Mouse (Mus musculus) liver, postnatal 0 days (tissue): ENCODE data around the gene Cd1d1. TPM values are rescaled to one million over a fixed set of nuclear protein-coding genes. Genes with fewer than 3 reads are reported as not detected.

Source experiments
- ATAC-seq: fragments of 200-750 bp; cut with Nextera tagmentation; 2 replicates; pipeline ENCODE4 v1.8.0; 2017; ENCODE audit warnings: mild to moderate bottlenecking, moderate library complexity
- DNase-seq: peaks from one replicate; pipeline ENCODE4 v3.0.0-alpha.2; 2016
- H3K27ac ChIP-seq: fragments of 300-500 bp; sonication (generic); 2 replicates; pipeline ENCODE4 v1.5.1; 2014; ENCODE audit warnings: antibody characterized with exemption, moderate library complexity, mild to moderate bottlenecking, low read depth
- H3K27me3 ChIP-seq: fragments of 300-500 bp; sonication (generic); 2 replicates; pipeline ENCODE4 v1.6.1; 2014; ENCODE audit warnings: low read length, control low read depth, mixed read lengths; ENCODE audit not compliant: insufficient read depth
- H3K36me3 ChIP-seq: fragments of 300-500 bp; sonication (generic); replicated peaks from 2 replicates; pipeline ENCODE4 v1.6.1; 2014; ENCODE audit warnings: mild to moderate bottlenecking, control low read depth, low read length, moderate library complexity, mixed read lengths; ENCODE audit not compliant: insufficient read depth
- H3K4me1 ChIP-seq: fragments of 300-500 bp; sonication (generic); 2 replicates; pipeline ENCODE4 v1.6.1; 2014; ENCODE audit warnings: antibody characterized with exemption, mild to moderate bottlenecking, control low read depth; ENCODE audit not compliant: insufficient read depth
- H3K4me2 ChIP-seq: fragments of 300-500 bp; sonication (generic); 2 replicates; pipeline ENCODE4 v1.6.1; 2014; ENCODE audit warnings: low read depth, mild to moderate bottlenecking, low read length, moderate library complexity, mixed read lengths
- H3K4me3 ChIP-seq: fragments of 300-500 bp; sonication (generic); 2 replicates; pipeline ENCODE4 v1.5.1; 2014; ENCODE audit warnings: low read depth, low read length
- H3K9ac ChIP-seq: fragments of 300-500 bp; sonication (generic); replicated peaks from 2 replicates; pipeline ENCODE4 v1.6.1; 2014; ENCODE audit warnings: mild to moderate bottlenecking, moderate library complexity
- H3K9me3 ChIP-seq: fragments of 300-500 bp; sonication (generic); 2 replicates; pipeline ENCODE4 v1.6.1; 2016; ENCODE audit warnings: mild to moderate bottlenecking, control low read depth, low read length, mixed read lengths
- CTCF ChIP-seq: sonication (generic); IDR thresholded peaks from 2 replicates; pipeline ENCODE4 v1.5.1; 2016; ENCODE audit warnings: antibody characterized with exemption, low read depth
- EP300 ChIP-seq: IDR thresholded peaks from 2 replicates; pipeline ENCODE4 v1.6.1; 2016; ENCODE audit warnings: antibody characterized with exemption, low read depth, mild to moderate bottlenecking
- WGBS: fragments of 180-500 bp; shearing (Covaris S2); extraction: QIAGEN DNeasy Blood & Tissue Kit; methylation state at CpG from one replicate; pipeline ENCODE4 v1.1.7; 2014; ENCODE audit not compliant: insufficient replicate concordance; 5-methylcytosine and 5-hydroxymethylcytosine counted together
- polyA plus RNA-seq: library from polyadenylated mRNA; unstranded; fragments of >200 nt; fragmentation: Nextera tagmentation; extraction: Ambion mirVana; gene quantifications from 2 replicates; pipeline ENCODE4 v1.2.1, GENCODE M21; 2015

The Cd1d1 gene
- polyA plus RNA-seq = 42.3 and 43.5 TPM in 2 replicates

GRCm38 (mm10) chr3:86999415-86999740 lies at the start of gene Cd1d1:
Gene Cd1d1 (minus strand): TSS chr3:86999441.
- peak within 1 kb of the TSS; percentile 57 for H3K4me3 ChIP-seq
- H3K27ac ChIP-seq = peak within 1 kb of the TSS; percentile 81
- peak within 1 kb of the TSS; percentile 66 for H3K9ac ChIP-seq
- no peaks in the 10 kb centered on the region for H3K27me3 ChIP-seq
- H3K4me2 ChIP-seq = peak within 1 kb of the TSS; percentile 84
- TF ChIP-seq EP300 = no peak
- no peaks in the 10 kb centered on the region for H3K36me3 ChIP-seq
- no peaks in the 10 kb centered on the region for H3K9me3 ChIP-seq
- 15% methylated on average over 8 of the region's 8 CpGs for WGBS
- DNase-seq (no peak), ATAC-seq (no peak)
- peaks cover 18% of the 10 kb centered on the region for H3K4me1 ChIP-seq

DNA sequence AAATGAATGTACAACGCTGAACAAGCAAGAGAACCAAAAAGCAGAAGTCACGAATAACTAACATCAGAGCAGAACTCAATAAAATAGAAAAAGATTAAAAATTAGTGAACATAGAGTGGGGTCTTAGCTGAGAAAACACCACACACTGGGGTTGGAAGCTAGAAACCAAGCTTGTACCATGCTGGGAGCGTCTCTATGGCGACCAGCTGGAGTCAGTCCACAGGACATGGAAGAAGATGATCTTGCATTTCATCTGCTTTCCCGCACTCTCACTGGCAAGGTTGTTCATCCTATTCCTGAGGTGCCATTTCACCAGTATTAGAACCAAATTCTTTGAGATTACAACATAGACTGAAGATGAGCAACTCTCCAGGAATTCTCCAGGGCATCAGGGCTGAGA lies 48.6 kb upstream of the Cd1d1 start:
- Histone ChIP-seq H3K4me3 (no peak overlapping the region), H3K4me1 (no peaks in the 10 kb centered on the region), H3K36me3 (no peaks in the 10 kb centered on the region), H3K27ac (no peak overlapping the region), H3K9me3 (no peaks in the 10 kb centered on the region), H3K27me3 (no peaks in the 10 kb centered on the region), H3K9ac (no peak overlapping the region), H3K4me2 (no peak overlapping the region)
- TF ChIP-seq CTCF (no peak), EP300 (no peak)
- DNase-seq (no peak), ATAC-seq (no peak)
- 79% methylated on average over 5 of the region's 5 CpGs for WGBS

DNA sequence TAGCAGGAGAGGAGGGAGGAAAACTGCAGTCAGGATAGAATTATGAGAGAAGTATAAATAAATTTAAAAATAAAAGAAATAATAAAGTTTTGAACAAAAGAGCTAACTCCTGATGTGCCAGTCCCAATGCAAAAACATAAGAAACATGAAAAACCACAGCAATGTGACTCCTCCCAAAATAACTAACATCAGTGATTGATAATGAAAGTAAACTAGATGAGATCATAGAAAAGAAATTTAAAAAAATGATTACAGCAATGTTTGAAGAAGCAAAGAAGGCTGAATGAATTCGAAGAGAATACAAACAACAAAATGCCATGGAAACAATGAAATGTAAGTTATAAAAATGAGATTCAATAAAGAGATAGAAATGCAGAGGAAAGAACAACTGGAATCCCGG lies 42.5 kb upstream of the Cd1d1 start:
- Histone ChIP-seq H3K27ac (no peak overlapping the region), H3K9me3 (no peaks in the 10 kb centered on the region), H3K4me2 (no peak overlapping the region), H3K4me3 (no peak overlapping the region), H3K9ac (no peak overlapping the region), H3K36me3 (no peaks in the 10 kb centered on the region), H3K4me1 (no peaks in the 10 kb centered on the region), H3K27me3 (no peaks in the 10 kb centered on the region)
- ATAC-seq (no peak), DNase-seq (no peak)
- WGBS = 67% methylated on average over 2 of the region's 2 CpGs
- no peak for TF ChIP-seq CTCF
- no peak for TF ChIP-seq EP300

- TF ChIP-seq CTCF (no peak), EP300 (no peak)
- DNase-seq = no peak
- Histone ChIP-seq H3K4me3 (no peak overlapping the region), H3K9me3 (no peaks in the 10 kb centered on the region), H3K4me1 (no peaks in the 10 kb centered on the region), H3K9ac (no peak overlapping the region), H3K36me3 (no peaks in the 10 kb centered on the region), H3K27ac (no peak overlapping the region), H3K4me2 (no peak overlapping the region), H3K27me3 (no peaks in the 10 kb centered on the region)
- ATAC-seq = no peak
- WGBS = 77% methylated on average over 6 of the region's 6 CpGs
Measured at GRCm38 (mm10) chr3:87038500-87038899, 39.3 kb upstream of the Cd1d1 start.

- no peaks in the 10 kb centered on the region for H3K9me3 ChIP-seq
- ATAC-seq = no peak
- no peak overlapping the region for H3K4me3 ChIP-seq
- WGBS = 82% methylated on average over 4 of the region's 4 CpGs
- no peaks in the 10 kb centered on the region for H3K4me1 ChIP-seq
- no peak for DNase-seq
- no peaks in the 10 kb centered on the region for H3K27me3 ChIP-seq
- TF ChIP-seq CTCF (no peak), EP300 (no peak)
- no peak overlapping the region for H3K4me2 ChIP-seq
- no peaks in the 10 kb centered on the region for H3K36me3 ChIP-seq
- H3K9ac ChIP-seq = no peak overlapping the region
- H3K27ac ChIP-seq = no peak overlapping the region
Measured at GRCm38 (mm10) chr3:87034061-87034460, 34.8 kb upstream of the Cd1d1 start.

DNA sequence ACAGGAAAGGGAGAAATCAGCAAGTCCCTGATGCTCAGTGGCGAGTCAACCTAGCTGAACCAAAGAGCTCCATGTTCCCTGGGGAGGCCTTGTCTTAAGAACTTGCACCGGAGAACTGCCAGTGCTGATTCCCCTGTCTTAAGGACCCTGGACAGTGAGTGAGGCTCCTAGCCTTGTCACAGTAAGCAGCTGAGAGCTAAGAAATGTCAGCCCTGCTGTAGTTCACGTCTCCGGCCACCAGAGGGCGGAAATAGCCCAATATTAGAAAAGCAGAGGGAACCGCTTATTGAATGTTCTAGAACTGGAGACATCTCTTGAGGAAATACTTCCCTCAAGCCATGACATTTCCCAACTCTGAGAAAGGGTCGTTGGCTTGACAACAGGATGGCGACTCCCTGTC lies 34.1 kb upstream of the Cd1d1 start:
- H3K36me3 ChIP-seq = no peaks in the 10 kb centered on the region
- WGBS = 20% methylated on average over 8 of the region's 8 CpGs

GRCm38 (mm10) chr3:87030855-87031254 lies 31.6 kb upstream of the Cd1d1 start:
- DNase-seq = peak; percentile 69
- WGBS = 25% methylated on average over 6 of the region's 6 CpGs
- no peak overlapping the region for H3K4me2 ChIP-seq
- H3K36me3 ChIP-seq = no peaks in the 10 kb centered on the region
- H3K4me3 ChIP-seq = no peak overlapping the region
- TF ChIP-seq EP300 (no peak), CTCF (peak; percentile 91)
- H3K9me3 ChIP-seq = no peaks in the 10 kb centered on the region
- no peak overlapping the region for H3K27ac ChIP-seq
- peak; percentile 35; the same call in 1 of the 2 replicates for ATAC-seq
- H3K4me1 ChIP-seq = no peaks in the 10 kb centered on the region
- H3K27me3 ChIP-seq = no peaks in the 10 kb centered on the region
- no peak overlapping the region for H3K9ac ChIP-seq

More for the DNA sequence above, 34.1 kb upstream of the Cd1d1 start:
- DNase-seq = peak; percentile 68
- Histone ChIP-seq H3K4me2 (no peak overlapping the region), H3K4me1 (no peaks in the 10 kb centered on the region), H3K9me3 (no peaks in the 10 kb centered on the region), H3K27ac (no peak overlapping the region), H3K4me3 (no peak overlapping the region), H3K27me3 (no peaks in the 10 kb centered on the region), H3K9ac (no peak overlapping the region)
- no peak for ATAC-seq
- peak; percentile 89 for TF ChIP-seq CTCF
- no peak for TF ChIP-seq EP300
